Mouse (Mus musculus): ENCODE results near the gene Dpysl4.

Dpysl4 gene

GRCm38 (mm10) chr7:139085629-139086194, at the start of gene Dpysl4:
Gene Dpysl4 (plus strand): TSS chr7:139086001.
- DNase-seq (ENCODE audit: low read depth), result peak; percentile 3

DNA sequence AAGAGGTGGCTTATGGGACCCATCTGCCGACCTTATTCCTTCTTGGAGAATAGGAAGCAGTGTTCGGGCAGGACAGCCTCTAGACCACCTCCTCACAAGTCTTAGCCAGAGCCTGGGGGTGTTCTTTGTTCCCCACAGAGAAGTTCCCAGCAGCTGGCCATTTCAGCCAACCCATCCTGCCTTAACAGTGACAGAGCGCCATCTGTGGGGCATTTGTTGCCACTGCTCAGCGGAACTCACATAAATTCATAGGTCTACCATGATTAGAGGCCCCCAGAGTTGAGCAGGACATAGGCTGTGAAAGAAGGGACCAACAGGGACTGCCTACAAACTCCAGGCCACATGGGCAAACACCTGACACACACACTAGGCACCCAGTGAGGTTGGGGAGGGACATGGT, 22.4 kb upstream of the Dpysl4 start:
- peak; percentile 11 for DNase-seq (ENCODE audit: low read depth)

DNA sequence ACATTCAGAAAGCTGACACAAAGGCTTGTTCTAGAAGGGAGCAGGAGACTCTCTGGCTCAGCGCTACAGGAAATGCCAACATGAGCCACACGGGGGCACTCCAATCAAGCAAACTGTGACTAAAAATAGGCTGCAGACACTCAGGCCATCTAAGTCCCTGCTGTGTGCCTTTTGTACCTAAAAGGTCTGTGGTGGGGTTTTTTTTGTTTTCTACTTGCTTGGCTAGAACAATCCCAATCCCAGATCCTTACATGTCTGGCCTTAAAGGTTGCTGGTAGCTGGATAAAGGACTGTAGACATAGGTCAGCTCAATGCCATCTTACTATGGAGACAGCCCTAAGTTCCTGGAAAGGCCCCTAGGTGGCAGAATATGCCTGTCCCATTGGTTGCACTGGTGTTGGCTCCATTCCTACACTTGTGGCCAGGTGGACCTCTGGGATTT, 17.6 kb upstream of the Dpysl4 start:
- DNase-seq (ENCODE audit: low read depth), result peak; percentile 73

DNA sequence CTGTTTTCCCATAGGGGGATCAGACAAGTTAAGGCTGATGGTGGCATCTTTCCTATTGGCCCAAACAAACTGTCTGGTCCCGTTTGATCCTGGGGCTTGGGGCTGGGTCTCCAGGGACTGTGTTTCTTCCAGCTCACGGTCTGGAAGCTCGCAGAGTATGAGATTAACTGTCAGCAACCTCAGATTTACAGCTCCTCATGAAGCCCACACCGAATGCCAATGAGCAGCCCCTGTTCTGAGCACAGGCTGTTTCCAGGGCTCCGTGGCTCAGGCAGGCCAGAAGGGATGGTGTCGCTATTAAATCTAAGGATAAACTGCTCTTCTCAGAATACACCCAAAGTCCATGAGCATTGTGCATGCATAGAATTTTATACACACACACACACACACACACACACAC, 11.6 kb upstream of the Dpysl4 start:
- no peak for DNase-seq (ENCODE audit: low read depth)

- DNase-seq (ENCODE audit: low read depth), result no peak
Observed at GRCm38 (mm10) chr7:139075054-139075794, 10.6 kb upstream of the Dpysl4 start.

- DNase-seq (ENCODE audit: low read depth), result no peak
Observed at GRCm38 (mm10) chr7:139077283-139077682, 8.5 kb upstream of the Dpysl4 start.

DNA sequence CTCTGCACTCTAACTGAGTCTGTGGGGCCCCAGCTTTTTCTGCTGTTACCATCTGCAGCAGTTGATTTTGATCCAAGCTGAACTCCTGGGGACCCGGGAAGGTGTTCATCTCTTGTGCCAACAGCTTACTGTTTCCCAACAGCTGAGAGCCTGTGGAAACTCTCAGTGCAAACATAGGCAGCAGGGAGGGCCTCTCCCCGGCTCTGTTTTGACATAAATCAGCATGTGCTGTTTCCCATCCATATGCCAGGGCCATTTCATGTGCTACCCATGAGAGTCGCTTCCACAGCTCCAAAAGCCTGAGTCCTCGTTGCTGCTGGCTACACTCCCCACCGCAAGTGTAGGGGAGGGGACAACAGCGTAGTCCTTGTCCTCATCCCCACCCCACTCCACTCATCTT, 7.6 kb upstream of the Dpysl4 start:
- no peak for DNase-seq (ENCODE audit: low read depth)

DNA sequence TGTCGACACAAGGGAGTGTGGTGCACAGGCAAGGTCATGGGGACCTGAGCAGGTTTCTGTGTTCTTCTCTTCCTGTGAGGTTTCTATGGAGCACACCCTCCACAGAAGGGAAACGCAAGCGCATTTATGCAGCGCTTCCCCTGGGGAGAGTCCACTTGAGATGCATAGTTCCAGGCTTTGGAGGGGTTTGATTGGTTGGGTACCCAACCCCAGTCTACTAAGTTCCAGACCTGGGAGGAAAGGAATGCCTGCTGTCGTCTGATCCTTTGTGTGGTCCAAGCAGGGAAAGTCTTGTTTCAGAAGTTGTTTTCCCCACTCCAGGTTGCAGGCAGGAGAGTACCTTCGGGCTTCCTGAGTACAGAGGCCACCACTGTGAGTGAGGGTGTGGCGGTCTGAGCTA, 6.7 kb upstream of the Dpysl4 start:
- DNase-seq (ENCODE audit: low read depth), result no peak

GRCm38 (mm10) chr7:139080714-139081113, 5.1 kb upstream of the Dpysl4 start:
- DNase-seq (ENCODE audit: low read depth), result peak; percentile 43

GRCm38 (mm10) chr7:139081158-139081557, 4.6 kb upstream of the Dpysl4 start:
- no peak for DNase-seq (ENCODE audit: low read depth)

DNA sequence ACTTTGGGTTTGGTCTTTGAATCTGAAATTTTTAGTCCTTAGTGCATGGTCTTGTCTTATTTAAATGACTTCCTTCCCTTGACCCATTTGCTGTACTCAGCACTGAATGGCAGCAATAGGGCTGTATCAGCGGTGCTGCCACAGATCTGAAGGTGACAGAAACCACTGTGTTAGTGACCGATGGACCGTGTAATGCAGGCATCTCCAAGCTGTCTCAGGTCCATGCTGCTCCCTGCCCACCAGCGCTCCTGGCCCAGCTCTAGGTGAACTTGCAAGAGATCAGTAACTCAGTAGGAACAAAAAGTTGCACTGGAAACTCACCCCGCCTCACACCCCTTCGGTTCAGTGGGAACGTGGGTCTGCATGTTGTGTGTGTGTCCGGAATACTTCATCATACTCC, 3.5 kb upstream of the Dpysl4 start:
- no peak for DNase-seq (ENCODE audit: low read depth)

DNA sequence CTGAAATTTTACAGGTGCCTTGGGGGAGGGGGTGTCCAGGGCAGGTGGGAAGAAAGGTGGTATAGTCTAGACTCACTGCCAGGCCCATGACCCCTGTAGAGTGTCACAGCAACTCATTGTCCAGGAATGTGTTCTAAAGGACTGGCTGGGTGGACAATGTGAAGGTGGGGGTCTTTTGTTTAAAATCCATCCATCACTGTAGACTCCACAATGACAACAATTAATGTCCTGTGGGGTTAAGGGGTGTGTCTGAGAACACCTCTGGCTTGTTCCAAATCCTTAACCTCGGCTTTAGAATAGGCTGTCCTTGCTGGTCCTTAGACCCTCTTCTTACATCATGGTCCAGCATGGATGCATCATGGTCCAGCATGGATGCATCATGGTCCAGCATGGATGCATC, 1.5 kb upstream of the Dpysl4 start:
- no peak for DNase-seq (ENCODE audit: low read depth)

- no peak for DNase-seq (ENCODE audit: low read depth)
Observed at GRCm38 (mm10) chr7:139086195-139087158, 676 bp downstream of the Dpysl4 start.

DNA sequence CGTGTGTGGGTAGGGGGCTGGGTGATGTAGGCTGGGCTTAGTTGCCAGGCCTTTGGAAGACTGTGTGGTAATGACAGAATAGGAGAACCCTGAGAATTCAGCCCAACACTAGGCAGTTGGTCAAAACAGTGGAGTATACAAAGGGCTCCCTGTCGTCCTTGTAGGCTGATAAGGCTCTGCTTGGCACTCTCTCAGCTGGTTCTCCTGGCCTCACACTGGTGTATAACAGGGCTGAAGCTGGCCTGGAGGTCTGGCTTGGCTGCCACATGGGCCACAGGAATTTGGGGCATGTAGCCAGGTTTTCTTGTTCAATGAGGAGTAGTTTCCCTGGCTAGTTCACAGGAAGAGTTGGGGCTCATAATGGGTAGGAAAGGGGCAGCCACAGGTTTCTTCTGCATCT, 2.0 kb downstream of the Dpysl4 start:
- DNase-seq (ENCODE audit: low read depth), result no peak

DNA sequence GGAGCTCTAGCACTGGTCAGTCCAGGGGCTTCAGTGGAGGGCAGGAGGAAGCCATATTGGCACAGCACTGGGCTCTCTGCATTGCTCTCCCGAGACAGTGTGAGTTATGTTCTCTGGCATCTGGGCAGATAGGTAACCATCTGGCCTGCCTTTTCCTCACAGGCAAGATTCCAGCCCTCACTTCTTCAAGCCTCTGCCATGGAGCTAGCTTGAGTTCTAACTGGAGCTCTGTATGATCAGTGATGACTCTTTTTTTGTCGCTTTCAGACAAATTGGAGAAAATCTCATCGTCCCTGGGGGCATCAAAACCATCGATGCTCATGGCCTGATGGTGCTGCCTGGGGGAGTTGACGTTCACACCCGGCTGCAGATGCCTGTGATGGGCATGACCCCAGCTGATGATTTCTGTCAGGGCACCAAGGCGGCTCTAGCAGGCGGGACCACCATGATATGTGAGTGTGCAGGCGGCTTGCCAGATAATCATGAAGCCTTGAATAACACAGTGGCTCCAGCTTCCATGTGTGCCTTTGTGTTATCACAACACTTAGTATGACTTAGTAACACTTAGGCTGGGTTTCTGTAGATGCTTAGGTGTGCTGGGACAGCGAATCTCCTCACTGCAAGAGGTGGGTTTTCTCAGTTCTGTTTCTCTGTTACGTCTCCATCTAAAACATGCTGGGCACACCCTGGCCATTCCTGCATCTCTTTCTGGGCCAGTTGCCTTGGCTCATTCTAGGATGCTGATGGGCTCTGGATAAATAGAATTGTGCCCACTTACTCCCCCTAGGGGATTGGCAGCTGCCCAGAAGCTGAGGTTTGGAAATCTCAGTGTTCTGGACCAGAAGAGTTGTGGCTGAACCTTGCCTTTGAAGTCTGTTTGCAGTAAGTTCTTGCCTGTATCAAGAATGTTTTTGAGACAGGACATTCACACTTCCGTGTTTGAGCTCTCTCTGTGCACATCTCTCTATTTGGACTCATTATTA, 4.4 kb downstream of the Dpysl4 start:
- no peak for DNase-seq (ENCODE audit: low read depth)

- no peak for DNase-seq (ENCODE audit: low read depth)
Observed at GRCm38 (mm10) chr7:139091681-139092080, 5.9 kb downstream of the Dpysl4 start.

- DNase-seq (ENCODE audit: low read depth), result no peak
Observed at GRCm38 (mm10) chr7:139092676-139093075, 6.9 kb downstream of the Dpysl4 start.

GRCm38 (mm10) chr7:139093124-139093523, 7.3 kb downstream of the Dpysl4 start:
- DNase-seq (ENCODE audit: low read depth), result no peak

- no peak for DNase-seq (ENCODE audit: low read depth)
Observed at GRCm38 (mm10) chr7:139093781-139094180, 8.0 kb downstream of the Dpysl4 start.

DNA sequence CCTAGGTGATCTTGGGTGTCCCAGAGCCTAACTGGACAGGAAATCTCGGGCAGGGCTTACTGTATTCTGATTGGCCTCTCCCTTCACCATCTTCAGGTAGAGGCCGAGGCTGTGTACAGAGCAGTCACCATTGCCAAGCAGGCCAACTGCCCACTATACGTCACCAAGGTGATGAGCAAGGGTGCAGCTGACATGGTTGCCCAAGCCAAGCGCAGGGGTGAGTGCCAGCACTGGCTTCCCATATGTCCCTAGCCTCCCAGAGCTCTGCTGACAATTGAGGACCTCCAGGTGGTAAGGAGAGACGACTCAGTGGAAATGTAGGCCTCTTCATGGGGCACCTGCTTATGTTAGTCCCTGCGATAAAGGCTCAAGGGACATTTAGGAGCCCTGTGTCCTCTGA, 9.0 kb downstream of the Dpysl4 start:
- no peak for DNase-seq (ENCODE audit: low read depth)

GRCm38 (mm10) chr7:139095282-139095681, 9.5 kb downstream of the Dpysl4 start:
- DNase-seq (ENCODE audit: low read depth), result no peak

- DNase-seq (ENCODE audit: low read depth), result no peak
Observed at GRCm38 (mm10) chr7:139096399-139096798, 10.6 kb downstream of the Dpysl4 start.

All from induced T-regulatory cell, adult 2 months (primary cell).